Mouse (Mus musculus) limb, embryonic 12.5 days (tissue): ENCODE measurements around the gene Bcl11a. TPM values are rescaled to one million over a fixed set of nuclear protein-coding genes. Genes with fewer than 3 reads are reported as not detected.

ENCODE experiments used
- ATAC-seq: fragments of 200-750 bp; cut with Nextera tagmentation; 2 replicates; pipeline ENCODE4 v1.8.0; 2017; ENCODE audit warnings: low read depth, moderate TSS enrichment; ENCODE audit not compliant: insufficient number of reproducible peaks, insufficient read depth, low FRiP score, low TSS enrichment
- H3K27ac ChIP-seq: fragments of 300-500 bp; sonication (generic); 2 replicates; pipeline ENCODE4 v1.5.1; 2016; ENCODE audit warnings: mild to moderate bottlenecking, moderate library complexity
- H3K27me3 ChIP-seq: fragments of 300-500 bp; sonication (generic); 2 replicates; pipeline ENCODE4 v1.6.1; 2016; ENCODE audit warnings: mild to moderate bottlenecking, moderate library complexity
- H3K36me3 ChIP-seq: fragments of 300-500 bp; sonication (generic); 2 replicates; pipeline ENCODE4 v1.6.1; 2016; ENCODE audit warnings: mild to moderate bottlenecking, moderate library complexity
- H3K4me1 ChIP-seq: fragments of 300-500 bp; sonication (generic); replicated peaks from 2 replicates; pipeline ENCODE4 v1.6.1; 2016
- H3K4me2 ChIP-seq: fragments of 300-500 bp; sonication (generic); 2 replicates; pipeline ENCODE4 v1.6.1; 2016; ENCODE audit warnings: mild to moderate bottlenecking, moderate library complexity
- H3K4me3 ChIP-seq: fragments of 300-500 bp; sonication (generic); replicated peaks from 2 replicates; pipeline ENCODE4 v1.5.1; 2016; ENCODE audit warnings: mild to moderate bottlenecking
- H3K9ac ChIP-seq: fragments of 300-500 bp; sonication (generic); replicated peaks from 2 replicates; pipeline ENCODE4 v1.6.1; 2016; ENCODE audit warnings: mild to moderate bottlenecking, moderate library complexity
- H3K9me3 ChIP-seq: fragments of 300-500 bp; sonication (generic); 2 replicates; pipeline ENCODE4 v1.6.1; 2016; ENCODE audit warnings: mild to moderate bottlenecking, moderate library complexity
- WGBS: fragments of 180-500 bp; shearing (Covaris S2); methylation state at CpG from one replicate; pipeline ENCODE4 v1.1.7; 2016; 5-methylcytosine and 5-hydroxymethylcytosine counted together
- polyA plus RNA-seq: library from polyadenylated mRNA; unstranded; fragments of >200 nt; fragmentation: Nextera tagmentation; extraction: Ambion mirVana; gene quantifications from 2 replicates; pipeline ENCODE4 v1.2.1, GENCODE M21; 2016

Bcl11a gene
- polyA plus RNA-seq, 1 experiment from 2014 or later = 109 TPM

DNA sequence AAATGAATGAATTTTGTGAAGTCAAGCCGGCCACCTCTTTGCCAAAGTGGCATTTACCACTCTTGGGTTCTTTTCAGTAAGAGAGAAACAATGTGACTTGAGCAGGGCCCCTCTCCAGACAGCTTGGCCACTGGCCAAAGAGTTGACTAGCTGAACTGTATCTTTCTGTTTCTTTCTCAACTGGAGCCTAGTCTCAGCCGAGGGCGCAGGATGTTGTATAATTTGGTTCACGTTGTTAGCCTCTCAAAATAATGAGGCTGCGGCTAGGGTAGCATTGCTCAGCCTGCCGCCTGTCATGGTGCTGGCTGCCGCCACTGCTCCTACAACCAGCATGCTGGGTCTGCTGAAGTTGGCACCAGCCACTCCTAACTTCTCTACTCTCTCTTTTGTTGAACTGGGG, 84.2 kb downstream of the Bcl11a start:
- peak overlapping the region; percentile 37; the same call in 1 of the 2 replicates for H3K27ac ChIP-seq
- H3K4me2 ChIP-seq = no peak overlapping the region
- H3K9ac ChIP-seq = no peak overlapping the region
- 51% methylated on average over 7 of the region's 7 CpGs for WGBS
- H3K36me3 ChIP-seq = peaks cover 54% of the 10 kb centered on the region
- ATAC-seq = peak; percentile 57; the same call in 1 of the 2 replicates
- no peak overlapping the region for H3K4me3 ChIP-seq
- no peaks in the 10 kb centered on the region for H3K27me3 ChIP-seq
- H3K9me3 ChIP-seq = no peaks in the 10 kb centered on the region
- H3K4me1 ChIP-seq = peaks cover 49% of the 10 kb centered on the region

DNA sequence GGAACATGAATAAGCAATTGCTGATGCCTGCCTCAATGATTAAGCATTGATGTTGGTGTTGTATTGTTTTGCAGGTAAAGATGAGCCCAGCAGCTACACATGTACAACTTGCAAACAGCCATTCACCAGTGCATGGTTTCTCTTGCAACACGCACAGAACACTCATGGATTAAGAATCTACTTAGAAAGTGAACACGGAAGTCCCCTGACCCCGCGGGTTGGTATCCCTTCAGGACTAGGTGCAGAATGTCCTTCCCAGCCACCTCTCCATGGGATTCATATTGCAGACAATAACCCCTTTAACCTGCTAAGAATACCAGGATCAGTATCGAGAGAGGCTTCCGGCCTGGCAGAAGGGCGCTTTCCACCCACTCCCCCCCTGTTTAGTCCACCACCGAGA, 85.2 kb downstream of the Bcl11a start:
- no peaks in the 10 kb centered on the region for H3K27me3 ChIP-seq
- no peaks in the 10 kb centered on the region for H3K9me3 ChIP-seq
- H3K27ac ChIP-seq = no peak overlapping the region
- H3K4me2 ChIP-seq = no peak overlapping the region
- H3K4me3 ChIP-seq = no peak overlapping the region
- peaks cover 38% of the 10 kb centered on the region for H3K4me1 ChIP-seq
- ATAC-seq = no peak
- 93% methylated on average over 8 of the region's 8 CpGs for WGBS
- no peak overlapping the region for H3K9ac ChIP-seq
- peaks cover 52% of the 10 kb centered on the region for H3K36me3 ChIP-seq

DNA sequence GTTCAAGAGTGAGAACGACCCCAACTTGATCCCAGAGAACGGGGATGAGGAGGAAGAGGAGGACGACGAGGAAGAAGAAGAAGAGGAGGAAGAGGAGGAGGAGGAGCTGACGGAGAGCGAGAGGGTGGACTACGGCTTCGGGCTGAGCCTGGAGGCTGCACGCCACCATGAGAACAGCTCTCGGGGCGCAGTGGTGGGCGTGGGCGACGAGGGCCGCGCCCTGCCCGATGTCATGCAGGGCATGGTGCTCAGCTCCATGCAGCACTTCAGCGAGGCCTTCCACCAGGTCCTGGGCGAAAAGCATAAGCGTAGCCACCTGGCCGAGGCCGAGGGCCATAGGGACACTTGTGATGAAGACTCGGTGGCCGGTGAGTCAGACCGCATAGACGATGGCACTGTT, 86.2 kb downstream of the Bcl11a start:
- ATAC-seq = no peak
- no peaks in the 10 kb centered on the region for H3K27me3 ChIP-seq
- H3K9ac ChIP-seq = no peak overlapping the region
- WGBS = 93% methylated on average over 23 of the region's 26 CpGs
- H3K4me3 ChIP-seq = no peak overlapping the region
- no peaks in the 10 kb centered on the region for H3K9me3 ChIP-seq
- H3K4me2 ChIP-seq = no peak overlapping the region
- H3K4me1 ChIP-seq = peaks cover 36% of the 10 kb centered on the region
- H3K36me3 ChIP-seq = peaks cover 45% of the 10 kb centered on the region
- no peak overlapping the region for H3K27ac ChIP-seq

- 69% methylated on average over 5 of the region's 5 CpGs for WGBS
- no peaks in the 10 kb centered on the region for H3K4me1 ChIP-seq
Observed at GRCm38 (mm10) chr11:24171675-24172285, 93.9 kb downstream of the Bcl11a start.

GRCm38 (mm10) chr11:24172585-24172984, 94.7 kb downstream of the Bcl11a start:
- ATAC-seq = no peak
- no peaks in the 10 kb centered on the region for H3K4me1 ChIP-seq
- peaks cover 37% of the 10 kb centered on the region for H3K36me3 ChIP-seq
- WGBS = 95% methylated on average over 17 of the region's 17 CpGs
- no peak overlapping the region for H3K9ac ChIP-seq
- H3K4me2 ChIP-seq = no peak overlapping the region
- H3K9me3 ChIP-seq = no peaks in the 10 kb centered on the region
- H3K4me3 ChIP-seq = no peak overlapping the region
- H3K27ac ChIP-seq = no peak overlapping the region
- no peaks in the 10 kb centered on the region for H3K27me3 ChIP-seq

More at GRCm38 (mm10) chr11:24171675-24172285, 93.9 kb downstream of the Bcl11a start:
- Histone ChIP-seq H3K4me3 (no peak overlapping the region), H3K9me3 (no peaks in the 10 kb centered on the region), H3K27me3 (no peaks in the 10 kb centered on the region), H3K27ac (no peak overlapping the region), H3K4me2 (no peak overlapping the region), H3K36me3 (peaks cover 40% of the 10 kb centered on the region), H3K9ac (no peak overlapping the region)
- no peak for ATAC-seq

DNA sequence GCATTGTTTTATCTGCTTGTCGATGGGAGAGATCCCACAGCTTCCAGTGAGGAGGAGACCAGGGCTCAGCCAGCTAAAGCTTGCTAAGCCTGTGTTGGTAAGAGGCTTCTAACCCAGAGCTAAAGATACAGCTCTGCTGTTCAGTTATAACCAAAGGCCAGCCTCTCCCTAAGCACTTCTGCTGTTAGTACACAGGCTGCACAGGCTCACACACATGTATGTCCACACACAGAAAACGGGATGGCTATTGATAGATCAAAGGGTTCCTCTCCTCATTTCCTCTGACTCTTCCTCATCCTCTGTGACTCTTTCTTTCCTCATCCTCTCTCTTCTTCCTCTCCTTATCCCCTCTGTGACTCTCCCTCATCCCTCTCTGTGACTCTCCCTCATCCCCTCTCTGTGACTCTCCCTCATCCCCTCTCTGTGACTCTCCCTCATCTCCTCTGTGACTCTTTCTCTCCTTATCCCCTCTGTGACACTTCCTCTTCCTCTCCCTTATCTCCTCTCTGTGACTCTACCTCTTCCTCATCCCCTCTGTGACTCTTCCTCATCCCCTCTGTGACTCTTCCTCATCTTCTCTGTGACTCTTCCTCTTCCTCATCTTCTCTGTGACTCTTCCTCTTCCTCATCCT, 96.4 kb downstream of the Bcl11a start:
- WGBS = 78% methylated on average over 2 of the region's 2 CpGs

DNA sequence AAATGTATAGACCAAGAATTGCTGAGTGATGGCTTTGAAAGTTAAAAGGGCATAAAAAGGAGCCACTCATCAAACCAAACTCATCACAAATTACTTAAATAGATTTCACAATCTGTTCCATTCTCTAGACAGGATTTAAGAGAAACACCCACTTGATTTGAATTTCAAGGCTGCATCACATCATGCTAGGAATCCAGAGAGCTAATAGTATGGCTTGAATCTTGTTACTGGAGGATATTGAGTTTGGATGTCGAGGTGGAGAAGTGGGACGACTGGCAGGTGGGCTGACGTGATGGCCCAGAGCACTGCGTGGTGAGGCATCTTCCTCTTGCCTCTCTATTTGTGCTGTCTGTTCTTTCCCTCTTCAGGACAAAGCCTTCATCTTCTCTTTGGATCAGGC, 99.6 kb downstream of the Bcl11a start:
- Histone ChIP-seq H3K4me2 (no peak overlapping the region), H3K4me3 (no peak overlapping the region), H3K9ac (no peak overlapping the region), H3K4me1 (no peaks in the 10 kb centered on the region), H3K27ac (no peak overlapping the region), H3K36me3 (peaks cover 17% of the 10 kb centered on the region), H3K9me3 (no peaks in the 10 kb centered on the region), H3K27me3 (no peaks in the 10 kb centered on the region)
- WGBS = 83% methylated on average over 4 of the region's 4 CpGs
- no peak for ATAC-seq

More for the DNA sequence above, 96.4 kb downstream of the Bcl11a start:
- no peak overlapping the region for H3K9ac ChIP-seq
- no peaks in the 10 kb centered on the region for H3K9me3 ChIP-seq
- no peaks in the 10 kb centered on the region for H3K27me3 ChIP-seq
- ATAC-seq = no peak
- no peaks in the 10 kb centered on the region for H3K4me1 ChIP-seq
- H3K27ac ChIP-seq = no peak overlapping the region
- no peak overlapping the region for H3K4me2 ChIP-seq
- H3K4me3 ChIP-seq = no peak overlapping the region
- H3K36me3 ChIP-seq = peaks cover 35% of the 10 kb centered on the region

DNA sequence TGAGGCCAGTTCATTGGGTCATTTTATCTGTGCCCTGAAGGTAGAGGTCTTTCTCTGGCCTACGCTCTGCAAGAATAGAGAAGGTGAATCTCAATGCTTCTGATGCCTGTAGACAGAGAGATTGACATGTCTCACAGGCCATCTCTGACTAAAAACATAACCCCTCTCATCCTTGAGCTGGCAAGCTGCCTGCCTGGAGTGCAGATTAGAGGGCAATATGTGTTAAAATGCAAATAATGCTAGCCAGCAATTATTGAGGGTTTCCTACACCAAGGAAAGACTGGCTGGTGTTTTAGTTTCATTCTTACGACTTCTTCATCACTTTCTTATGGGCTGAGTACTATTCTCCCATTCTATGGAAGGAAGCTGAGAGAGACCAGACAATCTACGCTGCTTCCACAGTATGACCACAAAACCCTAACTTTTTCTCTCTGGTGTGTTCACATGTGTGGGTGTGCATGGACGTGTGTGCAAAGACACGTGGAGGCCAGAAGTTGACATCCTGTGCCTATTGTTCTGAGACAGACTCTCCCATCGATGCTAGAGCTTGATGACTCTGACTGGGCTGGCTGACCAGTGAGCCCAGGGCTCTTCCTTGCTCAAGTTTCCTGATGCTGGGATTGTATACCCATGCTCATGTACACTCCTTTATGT, 101.1 kb downstream of the Bcl11a start:
- ATAC-seq = no peak
- H3K4me1 ChIP-seq = no peaks in the 10 kb centered on the region
- WGBS = 91% methylated on average over 6 of the region's 6 CpGs

DNA sequence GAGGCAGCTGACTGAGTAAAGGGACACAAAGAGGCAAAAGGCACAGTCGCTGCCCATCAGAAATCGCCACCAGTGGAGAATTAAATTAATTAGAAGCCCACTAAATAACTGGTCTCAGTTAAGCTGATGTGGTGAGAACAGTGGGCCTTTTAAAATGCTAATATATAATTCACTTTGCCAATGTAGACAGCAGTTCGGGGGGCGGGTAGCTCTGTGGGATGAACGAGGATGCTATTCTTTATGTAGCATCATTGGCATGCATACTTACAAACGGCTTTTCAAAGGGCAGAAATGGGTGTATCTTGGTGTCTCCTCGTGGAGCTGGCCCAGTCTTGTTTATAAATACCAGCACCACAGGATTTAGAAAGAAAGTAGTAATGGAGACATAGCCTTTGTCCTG, 102.2 kb downstream of the Bcl11a start:
- H3K9me3 ChIP-seq = no peaks in the 10 kb centered on the region
- H3K9ac ChIP-seq = no peak overlapping the region
- H3K36me3 ChIP-seq = no peaks in the 10 kb centered on the region
- no peak overlapping the region for H3K27ac ChIP-seq
- ATAC-seq = no peak
- H3K27me3 ChIP-seq = no peaks in the 10 kb centered on the region
- no peaks in the 10 kb centered on the region for H3K4me1 ChIP-seq
- H3K4me2 ChIP-seq = no peak overlapping the region
- 80% methylated on average over 7 of the region's 7 CpGs for WGBS
- no peak overlapping the region for H3K4me3 ChIP-seq

More for the DNA sequence above, 101.1 kb downstream of the Bcl11a start:
- H3K9ac ChIP-seq = no peak overlapping the region
- H3K4me3 ChIP-seq = no peak overlapping the region
- no peak overlapping the region for H3K27ac ChIP-seq
- no peak overlapping the region for H3K4me2 ChIP-seq
- 0 out of 2 replicates have a peak, but pooled peaks cover 2% of the 10 kb centered on the region for H3K36me3 ChIP-seq
- H3K9me3 ChIP-seq = no peaks in the 10 kb centered on the region
- no peaks in the 10 kb centered on the region for H3K27me3 ChIP-seq

DNA sequence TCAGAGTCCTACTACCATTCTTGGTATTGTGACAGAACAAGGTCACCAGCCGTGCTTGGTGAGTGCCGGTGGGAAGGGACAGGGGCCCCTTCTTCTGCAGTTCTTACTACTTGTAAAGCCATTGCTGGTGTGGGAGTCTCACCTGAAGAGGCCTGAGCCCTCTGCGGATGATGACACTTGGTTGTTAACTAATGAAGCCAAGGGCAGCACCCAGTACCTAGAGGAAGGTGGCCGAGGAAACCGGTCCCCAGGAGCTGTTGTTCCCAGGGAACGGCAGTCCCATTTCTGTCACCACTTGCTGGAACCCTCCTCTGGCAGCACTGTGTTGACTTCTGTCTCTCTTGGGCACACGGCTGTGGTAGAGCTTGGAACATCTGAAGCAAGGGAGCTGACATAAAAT, 105.6 kb downstream of the Bcl11a start:
- H3K4me3 ChIP-seq = no peak overlapping the region
- H3K27ac ChIP-seq = no peak overlapping the region
- H3K4me2 ChIP-seq = no peak overlapping the region
- no peak for ATAC-seq
- H3K36me3 ChIP-seq = no peaks in the 10 kb centered on the region
- H3K9me3 ChIP-seq = no peaks in the 10 kb centered on the region
- H3K27me3 ChIP-seq = no peaks in the 10 kb centered on the region
- WGBS = 89% methylated on average over 7 of the region's 7 CpGs
- H3K9ac ChIP-seq = no peak overlapping the region
- H3K4me1 ChIP-seq = no peaks in the 10 kb centered on the region

- Histone ChIP-seq H3K4me1 (0 out of 2 replicates have a peak, but pooled peaks cover 3% of the 10 kb centered on the region), H3K27me3 (no peaks in the 10 kb centered on the region), H3K4me2 (no peak overlapping the region), H3K9ac (no peak overlapping the region), H3K9me3 (no peaks in the 10 kb centered on the region), H3K36me3 (no peaks in the 10 kb centered on the region), H3K4me3 (no peak overlapping the region), H3K27ac (no peak overlapping the region)
- WGBS = 71% methylated on average over 5 of the region's 5 CpGs
- no peak for ATAC-seq
Observed at GRCm38 (mm10) chr11:24184932-24185331, 107.1 kb downstream of the Bcl11a start.
